Mouse (Mus musculus) midbrain, embryonic 14.5 days (tissue): ENCODE measurements around the gene Btg1. TPM values are rescaled to one million over a fixed set of nuclear protein-coding genes. Genes with fewer than 3 reads are reported as not detected.

ENCODE experiments used
- ATAC-seq: fragments of 200-750 bp; cut with Nextera tagmentation; 2 replicates; pipeline ENCODE4 v1.8.0; 2017; ENCODE audit warnings: moderate number of reproducible peaks, moderate library complexity; ENCODE audit not compliant: low FRiP score, low TSS enrichment
- DNase-seq: peaks from one replicate; pipeline ENCODE4 v3.0.0-alpha.2; 2015
- H3K27ac ChIP-seq: fragments of 300-500 bp; sonication (generic); replicated peaks from 2 replicates; pipeline ENCODE4 v1.5.1; 2014; ENCODE audit warnings: mild to moderate bottlenecking, low read depth, low read length, moderate library complexity
- H3K27me3 ChIP-seq: fragments of 300-500 bp; sonication (generic); 2 replicates; pipeline ENCODE4 v1.6.1; 2014; ENCODE audit warnings: low read length, control low read depth, mixed read lengths; ENCODE audit not compliant: control insufficient read depth, insufficient read depth
- H3K36me3 ChIP-seq: fragments of 300-500 bp; sonication (generic); 2 replicates; pipeline ENCODE4 v1.6.1; 2014; ENCODE audit warnings: low read length, control low read depth; ENCODE audit not compliant: control insufficient read depth, insufficient read depth
- H3K4me1 ChIP-seq: fragments of 300-500 bp; sonication (generic); 2 replicates; pipeline ENCODE4 v1.6.1; 2014; ENCODE audit warnings: mild to moderate bottlenecking, antibody characterized with exemption, low read length, control low read depth; ENCODE audit not compliant: control insufficient read depth, insufficient read depth
- H3K4me2 ChIP-seq: fragments of 300-500 bp; sonication (generic); 2 replicates; pipeline ENCODE4 v1.6.1; 2014; ENCODE audit warnings: mild to moderate bottlenecking, low read length, moderate library complexity
- H3K4me3 ChIP-seq: fragments of 300-500 bp; sonication (generic); replicated peaks from 2 replicates; pipeline ENCODE4 v1.5.1; 2014; ENCODE audit warnings: low read depth, low read length
- H3K9ac ChIP-seq: fragments of 300-500 bp; sonication (generic); replicated peaks from 2 replicates; pipeline ENCODE4 v1.6.1; 2014; ENCODE audit warnings: mild to moderate bottlenecking, low read length, moderate library complexity
- H3K9me3 ChIP-seq: fragments of 300-500 bp; sonication (generic); 2 replicates; pipeline ENCODE4 v1.6.1; 2016; ENCODE audit warnings: low read length, control low read depth, mixed read lengths; ENCODE audit not compliant: control insufficient read depth
- WGBS: fragments of 180-500 bp; shearing (Covaris S2); extraction: QIAGEN DNeasy Blood & Tissue Kit; methylation state at CpG from one replicate; pipeline ENCODE4 v1.1.7; 2014; 5-methylcytosine and 5-hydroxymethylcytosine counted together
- polyA plus RNA-seq: library from polyadenylated mRNA; unstranded; fragments of >200 nt; fragmentation: Nextera tagmentation; extraction: Ambion mirVana; gene quantifications from 2 replicates; pipeline ENCODE4 v1.2.1, GENCODE M21; 2014

Btg1 gene
- polyA plus RNA-seq, 1 experiment from 2014 or later: 70.7 TPM

GRCm38 (mm10) chr10:96619951-96620889, 3.4 kb downstream of the Btg1 start:
- H3K9me3 ChIP-seq: no peaks in the 10 kb centered on the region
- H3K27me3 ChIP-seq: no peaks in the 10 kb centered on the region
- ATAC-seq (no peak), DNase-seq (peak; percentile 49)
- H3K9ac ChIP-seq: peak overlapping the region; percentile 55
- peak overlapping the region; percentile 98 for H3K4me3 ChIP-seq
- 0 out of 2 replicates have a peak overlapping the region, but pooled peaks have one; percentile 1 for H3K27ac ChIP-seq
- peaks cover 32% of the 10 kb centered on the region for H3K4me1 ChIP-seq
- 36% methylated on average over 8 of the region's 8 CpGs for WGBS
- H3K4me2 ChIP-seq: peak overlapping the region; percentile 95
- peaks cover 28% of the 10 kb centered on the region for H3K36me3 ChIP-seq

GRCm38 (mm10) chr10:96620890-96621271, 4.1 kb downstream of the Btg1 start:
- H3K36me3 ChIP-seq: peaks cover 28% of the 10 kb centered on the region
- peaks cover 36% of the 10 kb centered on the region for H3K4me1 ChIP-seq
- no peak overlapping the region for H3K27ac ChIP-seq
- no peaks in the 10 kb centered on the region for H3K9me3 ChIP-seq
- H3K27me3 ChIP-seq: no peaks in the 10 kb centered on the region
- H3K4me2 ChIP-seq: peak overlapping the region; percentile 95
- H3K9ac ChIP-seq: peak overlapping the region; percentile 54
- peak; percentile 60 for DNase-seq
- no peak for ATAC-seq
- 39% methylated on average over 4 of the region's 4 CpGs for WGBS
- H3K4me3 ChIP-seq: peak overlapping the region; percentile 98

GRCm38 (mm10) chr10:96621361-96621945, 4.6 kb downstream of the Btg1 start:
- no peak overlapping the region for H3K27ac ChIP-seq

GRCm38 (mm10) chr10:96621980-96622645, 5.3 kb downstream of the Btg1 start:
- Histone ChIP-seq H3K27me3 (no peaks in the 10 kb centered on the region), H3K4me1 (peaks cover 45% of the 10 kb centered on the region), H3K27ac (no peak overlapping the region), H3K4me3 (peak overlapping the region; percentile 98), H3K36me3 (peaks cover 32% of the 10 kb centered on the region), H3K9me3 (no peaks in the 10 kb centered on the region), H3K9ac (peak overlapping the region; percentile 13; the same call in 1 of the 2 replicates), H3K4me2 (peak overlapping the region; percentile 95)
- no peak for DNase-seq
- no peak for ATAC-seq
- 81% methylated on average over 13 of the region's 13 CpGs for WGBS

More at GRCm38 (mm10) chr10:96621361-96621945, 4.6 kb downstream of the Btg1 start:
- H3K4me2 ChIP-seq: peak overlapping the region; percentile 95
- 74% methylated on average over 4 of the region's 4 CpGs for WGBS
- DNase-seq (no peak), ATAC-seq (no peak)
- no peaks in the 10 kb centered on the region for H3K9me3 ChIP-seq
- H3K27me3 ChIP-seq: no peaks in the 10 kb centered on the region
- H3K4me3 ChIP-seq: peak overlapping the region; percentile 98
- H3K36me3 ChIP-seq: peaks cover 28% of the 10 kb centered on the region
- H3K9ac ChIP-seq: peak overlapping the region; percentile 54
- peaks cover 40% of the 10 kb centered on the region for H3K4me1 ChIP-seq

- H3K27ac ChIP-seq: no peak overlapping the region
- peaks cover 32% of the 10 kb centered on the region for H3K36me3 ChIP-seq
- peak overlapping the region; percentile 98 for H3K4me3 ChIP-seq
- H3K9ac ChIP-seq: no peak overlapping the region
- ATAC-seq: no peak
- no peaks in the 10 kb centered on the region for H3K9me3 ChIP-seq
- WGBS: 61% methylated on average over 6 of the region's 6 CpGs
- no peak for DNase-seq
- H3K4me1 ChIP-seq: peaks cover 45% of the 10 kb centered on the region
- H3K4me2 ChIP-seq: peak overlapping the region; percentile 95
- no peaks in the 10 kb centered on the region for H3K27me3 ChIP-seq
These were observed 6.2 kb downstream of the Btg1 start for GRCm38 (mm10) chr10:96622761-96623632.

GRCm38 (mm10) chr10:96623633-96624195, 6.9 kb downstream of the Btg1 start:
- no peaks in the 10 kb centered on the region for H3K9me3 ChIP-seq
- DNase-seq: no peak
- ATAC-seq: no peak
- no peaks in the 10 kb centered on the region for H3K27me3 ChIP-seq
- H3K4me2 ChIP-seq: peak overlapping the region; percentile 95
- 84% methylated on average over 4 of the region's 4 CpGs for WGBS
- H3K4me3 ChIP-seq: peak overlapping the region; percentile 98
- peaks cover 35% of the 10 kb centered on the region for H3K36me3 ChIP-seq
- H3K4me1 ChIP-seq: peaks cover 45% of the 10 kb centered on the region
- no peak overlapping the region for H3K27ac ChIP-seq
- H3K9ac ChIP-seq: no peak overlapping the region

GRCm38 (mm10) chr10:96624406-96624805, 7.6 kb downstream of the Btg1 start:
- no peaks in the 10 kb centered on the region for H3K27me3 ChIP-seq
- DNase-seq (no peak), ATAC-seq (no peak)
- H3K36me3 ChIP-seq: peaks cover 41% of the 10 kb centered on the region
- H3K4me3 ChIP-seq: 0 out of 2 replicates have a peak overlapping the region, but pooled peaks have one; percentile 98
- H3K4me1 ChIP-seq: peaks cover 45% of the 10 kb centered on the region
- H3K27ac ChIP-seq: no peak overlapping the region
- WGBS: 94% methylated on average over 2 of the region's 2 CpGs
- H3K9ac ChIP-seq: no peak overlapping the region
- H3K9me3 ChIP-seq: no peaks in the 10 kb centered on the region
- peak overlapping the region; percentile 95 for H3K4me2 ChIP-seq
